Mouse (Mus musculus): ENCODE results near the gene Cd82.

DNA sequence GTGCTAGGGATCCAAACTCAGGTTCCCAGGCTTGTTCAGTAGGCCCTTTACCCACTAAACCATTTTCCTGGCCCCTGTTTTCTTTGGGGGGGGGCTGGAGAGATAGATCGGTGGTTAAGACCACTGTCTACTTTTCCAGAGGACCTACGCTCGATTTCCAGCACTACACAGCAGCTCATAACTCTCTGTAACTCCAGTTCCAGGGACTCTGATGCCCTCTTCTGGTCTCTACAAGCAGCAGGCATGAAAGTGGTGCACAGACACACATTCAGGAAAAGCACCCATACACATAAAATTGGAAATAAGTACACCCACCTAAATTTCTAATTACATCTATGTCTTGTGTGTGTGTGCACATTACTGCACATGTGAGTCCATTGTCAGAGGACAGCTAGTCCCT is 85.8 kb downstream of the Cd82 start:
- no peak for TF ChIP-seq CTCF (IDR thresholded peaks at IDR 0.05; ENCODE audit: low read depth, low read length)
- TF ChIP-seq POLR2AphosphoS5 (IDR thresholded peaks at IDR 0.05; ENCODE audit: insufficient replicate concordance, low read depth, low read length) = no peak
